Mouse (Mus musculus) embryo, embryonic 10.5 days (tissue): ENCODE measurements around the gene Ppp1r13b.

ENCODE experiments used
- DNase-seq: peaks from one replicate; pipeline ENCODE4 v3.0.0-alpha.2; 2015; ENCODE audit warnings: low spot score

The Ppp1r13b gene

GRCm38 (mm10) chr12:111916514-111917217 lies 8.8 kb upstream of the Ppp1r13b start:
- no peak for DNase-seq

DNA sequence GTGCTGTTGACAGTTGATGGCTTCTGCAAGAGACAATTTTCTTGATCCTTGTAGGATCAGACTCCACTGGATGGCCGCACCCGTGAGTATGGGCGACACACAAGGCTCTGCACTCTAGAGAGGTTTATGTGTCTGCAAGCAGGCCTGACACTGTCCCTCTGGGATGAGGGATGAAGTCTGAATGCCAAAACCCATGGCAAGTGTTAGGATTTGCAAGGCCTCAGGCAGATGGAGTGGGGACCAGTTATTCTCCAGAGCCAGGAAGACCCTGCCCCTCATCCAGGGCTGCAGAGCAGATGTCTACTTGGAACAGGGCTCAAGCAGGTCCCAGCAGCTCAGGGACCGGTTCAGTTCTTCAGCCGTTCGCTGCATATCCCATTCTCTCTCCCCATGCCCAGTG lies 7.9 kb upstream of the Ppp1r13b start:
- DNase-seq, result no peak

DNA sequence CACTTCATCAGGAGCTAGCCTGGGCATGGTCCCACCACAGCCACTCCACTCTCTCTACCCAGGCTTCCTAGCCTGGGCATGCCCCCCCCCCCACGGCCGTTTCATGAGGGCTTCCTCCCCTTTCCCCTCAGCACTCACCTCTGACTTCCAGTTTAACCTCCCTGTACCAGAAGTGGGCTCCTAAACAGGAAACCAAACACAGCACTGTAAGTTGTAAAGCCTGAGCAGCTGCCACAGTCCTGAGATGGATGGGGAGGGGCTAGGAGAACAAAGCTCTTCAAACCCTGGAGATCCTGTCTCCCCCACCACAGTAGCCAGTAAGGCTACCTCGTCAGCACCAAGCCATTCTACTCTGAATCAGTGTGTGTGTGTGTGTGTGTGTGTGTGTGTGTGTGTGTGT lies 6.1 kb upstream of the Ppp1r13b start:
- no peak for DNase-seq

DNA sequence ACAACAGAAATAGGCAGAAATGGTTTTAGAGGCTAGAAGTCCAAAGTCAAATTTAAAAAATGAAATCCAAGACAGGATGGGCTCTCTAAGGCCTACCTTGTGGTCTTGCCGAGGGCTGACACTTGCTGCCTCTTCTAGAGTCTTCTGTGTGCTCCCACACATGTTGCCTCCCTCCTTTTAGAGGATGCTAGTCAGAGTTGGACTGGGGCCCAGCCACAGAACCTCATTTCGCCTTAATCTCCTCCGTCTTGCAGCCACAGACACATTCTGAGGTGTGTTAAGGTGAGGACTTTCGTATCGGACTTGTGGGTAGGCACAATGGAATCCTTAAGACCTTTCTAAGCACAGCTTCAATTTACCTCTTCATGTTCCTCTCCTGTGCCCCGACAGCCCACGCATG lies 4.9 kb upstream of the Ppp1r13b start:
- no peak for DNase-seq

DNA sequence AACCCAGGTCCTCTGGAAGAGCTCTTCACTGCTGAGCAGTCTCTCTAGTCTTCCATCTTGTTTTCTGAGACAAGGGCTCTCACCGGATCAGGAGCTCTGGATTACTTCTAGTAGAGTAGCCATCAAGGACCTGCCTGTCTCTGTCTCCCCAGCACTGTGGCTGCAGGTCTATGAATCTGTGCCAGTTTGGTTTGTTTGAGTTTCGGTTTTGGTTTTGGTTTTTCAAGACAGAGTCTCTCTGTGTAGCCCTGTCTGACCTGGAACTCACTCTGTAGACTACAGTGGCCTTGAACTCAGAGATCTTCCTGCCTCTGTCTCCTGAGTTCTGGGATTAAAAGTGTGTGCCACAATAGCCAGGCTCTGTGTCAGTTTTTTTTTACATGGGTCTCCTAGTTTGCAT lies 3.9 kb upstream of the Ppp1r13b start:
- no peak for DNase-seq

GRCm38 (mm10) chr12:111911171-111911760 lies 3.4 kb upstream of the Ppp1r13b start:
- no peak for DNase-seq

DNA sequence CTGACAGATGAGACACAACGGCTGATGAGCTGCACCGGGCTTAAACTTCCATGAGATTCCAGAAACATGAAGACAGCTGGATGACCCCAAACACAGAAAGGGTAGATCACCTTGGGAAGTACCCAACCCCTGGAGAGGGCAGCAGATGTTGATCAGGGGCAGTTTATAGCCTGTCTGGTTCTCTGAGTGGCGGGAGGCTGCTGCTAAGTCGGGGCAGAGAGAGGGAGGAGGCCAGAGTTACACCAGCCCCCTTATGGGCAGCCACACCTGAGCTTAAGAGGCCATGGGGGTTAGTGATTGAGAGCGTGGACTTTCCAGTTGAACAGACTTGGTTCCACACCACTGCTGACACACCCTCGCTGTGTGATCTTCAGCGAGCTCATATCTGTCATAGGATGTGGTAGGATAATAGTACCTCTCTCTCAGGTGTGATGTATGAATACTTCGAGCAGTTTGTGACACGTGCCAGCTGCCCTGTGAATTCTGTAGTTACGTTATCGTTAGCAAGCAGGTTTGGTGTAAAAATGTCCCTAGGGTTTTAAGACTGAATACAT lies 1.2 kb upstream of the Ppp1r13b start:
- no peak for DNase-seq

- peak; percentile 42 for DNase-seq
Observed at GRCm38 (mm10) chr12:111907421-111907891, 454 bp downstream of the Ppp1r13b start.

GRCm38 (mm10) chr12:111906309-111906875 lies 1.5 kb downstream of the Ppp1r13b start:
- DNase-seq, result peak; percentile 37

DNA sequence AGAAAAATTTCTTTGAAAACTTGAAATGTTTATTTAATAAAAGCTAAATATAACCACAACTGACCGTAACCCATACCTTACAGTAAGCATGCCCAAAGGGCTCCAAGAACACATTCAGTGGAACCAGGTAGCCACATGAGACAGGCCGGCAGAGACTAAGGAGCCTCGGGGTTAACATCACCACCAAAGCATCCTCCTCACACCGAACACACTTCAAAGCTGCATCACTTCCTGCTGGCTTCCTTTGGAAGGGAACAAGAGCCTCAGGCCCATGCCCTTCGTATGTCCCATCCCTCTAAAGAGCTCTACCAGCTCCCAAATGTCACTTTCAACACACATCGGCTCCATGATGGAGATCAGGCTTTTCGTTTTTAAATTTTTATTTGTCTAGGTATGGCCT lies 5.4 kb downstream of the Ppp1r13b start:
- no peak for DNase-seq

GRCm38 (mm10) chr12:111901105-111901875 lies 6.6 kb downstream of the Ppp1r13b start:
- no peak for DNase-seq

- no peak for DNase-seq
Observed at GRCm38 (mm10) chr12:111899646-111900045, 8.3 kb downstream of the Ppp1r13b start.

DNA sequence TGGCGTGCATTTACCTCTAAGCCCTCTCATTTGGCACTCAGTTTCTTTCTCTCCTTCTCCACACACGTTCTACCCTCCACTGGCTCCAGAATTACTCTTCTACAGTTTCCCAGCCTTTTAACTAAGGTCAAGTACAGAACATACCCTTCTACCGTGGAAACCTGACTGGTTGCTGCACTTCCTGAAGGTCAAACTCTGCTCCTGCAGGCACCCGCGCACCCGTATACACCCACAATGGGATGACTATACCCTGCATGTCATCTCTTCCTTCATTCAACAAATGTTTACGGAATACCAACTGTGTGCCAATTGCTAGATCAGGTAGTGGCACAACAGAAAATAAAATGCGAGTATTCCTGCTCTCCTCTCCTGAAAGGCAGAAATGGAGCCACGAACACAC lies 9.2 kb downstream of the Ppp1r13b start:
- no peak for DNase-seq

- peak; percentile 29 for DNase-seq
Observed at GRCm38 (mm10) chr12:111896908-111897661, 10.8 kb downstream of the Ppp1r13b start.

- DNase-seq, result no peak
Observed at GRCm38 (mm10) chr12:111894082-111894481, 13.8 kb downstream of the Ppp1r13b start.

GRCm38 (mm10) chr12:111892981-111893380 lies 14.9 kb downstream of the Ppp1r13b start:
- DNase-seq, result no peak

DNA sequence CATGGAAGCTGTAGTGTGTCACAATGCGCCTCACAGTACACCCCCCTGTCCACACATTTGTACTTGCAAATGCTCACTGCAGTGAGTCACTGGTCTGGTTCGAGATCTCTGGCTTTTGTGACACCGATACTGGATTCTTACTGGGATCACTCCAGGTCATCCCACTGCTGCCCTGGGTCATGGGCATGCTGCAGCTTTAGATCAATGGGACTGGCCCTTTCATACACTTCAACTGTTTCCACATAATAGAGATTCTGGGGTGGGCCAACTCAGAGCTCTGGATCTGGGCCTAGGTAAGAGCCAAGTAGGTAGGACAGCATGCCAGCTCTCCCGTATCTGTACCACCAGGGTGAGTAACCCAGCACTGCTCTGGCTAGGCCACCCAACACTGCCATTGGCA lies 16.1 kb downstream of the Ppp1r13b start:
- DNase-seq, result no peak

DNA sequence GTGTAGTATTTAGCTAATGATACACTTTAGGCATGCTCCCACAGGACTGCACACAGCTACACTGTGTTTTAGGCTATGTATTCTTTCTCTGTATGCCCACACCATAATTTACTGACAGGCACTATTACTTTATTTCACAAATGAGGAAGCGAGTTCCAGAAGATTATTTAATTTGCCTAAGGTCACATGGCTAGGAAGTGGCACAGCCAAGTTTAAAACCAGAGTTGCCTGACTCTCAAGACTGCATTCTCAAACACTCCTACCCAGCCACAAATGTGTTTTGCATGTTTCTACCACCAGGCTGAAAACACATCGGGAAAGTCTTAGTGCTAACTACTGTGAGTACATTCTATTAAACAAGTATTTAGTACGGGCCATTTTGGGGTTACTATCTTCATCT lies 18.7 kb downstream of the Ppp1r13b start:
- no peak for DNase-seq

DNA sequence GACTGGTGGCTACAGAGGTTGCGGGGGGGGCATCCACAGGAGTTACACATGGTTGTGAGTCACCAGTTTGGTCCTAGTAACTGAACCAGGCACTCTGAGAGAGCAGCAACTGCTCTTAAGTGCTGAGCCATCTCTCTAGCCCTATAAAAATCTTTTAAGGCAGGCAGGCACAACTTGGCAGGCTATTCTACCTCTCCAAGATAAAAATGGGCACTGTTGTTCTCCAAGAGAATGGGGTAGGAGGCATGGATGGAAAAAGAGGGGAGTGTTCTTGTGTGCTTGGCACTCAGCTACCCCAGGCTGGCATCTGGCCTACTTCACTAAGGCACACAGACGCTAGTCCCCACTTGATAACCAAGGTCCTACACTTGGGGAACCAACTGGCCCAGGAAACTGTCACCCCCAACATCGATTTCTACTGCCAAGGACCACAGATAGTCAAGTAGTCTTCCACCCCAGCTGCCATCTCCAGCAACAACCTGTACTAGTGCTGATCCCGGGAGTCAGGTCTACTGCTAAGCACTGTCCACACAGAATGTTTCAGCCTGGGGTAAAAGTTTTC lies 19.5 kb downstream of the Ppp1r13b start:
- no peak for DNase-seq

DNA sequence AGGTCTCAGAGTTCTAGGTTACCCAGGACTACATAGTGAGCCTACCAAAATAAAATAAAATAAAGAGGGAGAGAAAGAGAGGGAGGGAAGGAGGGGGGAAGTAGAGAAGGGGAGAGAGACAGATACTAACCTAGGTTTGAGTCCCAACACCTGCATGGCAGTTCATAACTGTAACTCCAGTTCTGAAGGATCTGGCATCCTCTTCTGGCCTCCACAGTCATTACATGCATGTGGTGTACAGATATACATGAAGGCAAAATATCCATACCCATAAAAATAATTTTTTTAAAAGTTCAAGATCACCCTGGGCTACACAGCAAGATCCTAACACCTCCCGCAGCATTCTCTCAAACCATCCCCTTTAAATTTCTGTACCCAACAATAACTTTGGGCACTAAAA lies 20.9 kb downstream of the Ppp1r13b start:
- no peak for DNase-seq

DNA sequence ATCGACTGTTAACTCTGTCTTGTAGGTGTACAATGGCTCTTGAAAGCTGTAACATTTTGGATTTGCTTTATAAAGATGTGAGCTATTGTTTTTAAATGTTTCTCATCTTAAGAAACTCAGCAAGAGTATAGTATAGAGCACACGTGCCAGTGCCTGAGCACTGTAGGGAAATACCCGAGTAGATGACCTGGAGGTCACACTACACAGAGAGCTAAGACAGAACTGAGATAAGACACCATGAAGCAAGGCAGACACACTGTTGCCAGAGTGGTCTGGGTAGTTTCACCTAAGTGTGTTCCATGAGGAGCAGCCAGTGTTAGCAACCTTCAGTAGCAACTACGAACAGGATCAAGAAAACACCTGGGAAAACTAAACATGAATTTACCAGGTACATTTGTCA lies 25.1 kb downstream of the Ppp1r13b start:
- no peak for DNase-seq
